Mouse (Mus musculus) liver, postnatal 0 days (tissue): ENCODE data around the gene Trpc4ap.

Experiments
- CTCF ChIP-seq: sonication (generic); IDR thresholded peaks from 2 replicates; pipeline ENCODE4 v1.5.1; 2016; ENCODE audit warnings: antibody characterized with exemption, low read depth
- EP300 ChIP-seq: IDR thresholded peaks from 2 replicates; pipeline ENCODE4 v1.6.1; 2016; ENCODE audit warnings: antibody characterized with exemption, low read depth, mild to moderate bottlenecking

DNA sequence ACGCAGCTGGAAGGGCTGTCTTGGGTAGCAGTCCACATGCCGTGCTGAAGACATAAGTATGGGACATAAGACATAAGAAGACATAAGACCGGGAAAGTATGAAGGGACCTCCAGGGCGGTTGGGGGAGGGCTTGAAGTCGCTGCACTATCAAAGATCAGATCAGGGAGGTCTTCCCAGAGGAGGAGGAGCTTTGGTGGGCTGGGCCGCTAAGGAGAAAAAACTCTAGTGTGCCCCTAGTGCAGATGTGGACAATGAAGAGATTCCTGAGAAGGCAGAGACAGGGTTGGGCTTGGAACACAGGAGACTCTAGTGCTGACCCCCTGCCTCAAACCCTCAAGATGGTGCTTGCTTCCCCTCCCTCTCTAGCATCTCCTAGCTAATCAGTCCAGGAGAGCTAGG is 75.2 kb downstream of the Trpc4ap start:
- TF ChIP-seq CTCF (no peak), EP300 (no peak)
